Mouse (Mus musculus): ENCODE measurements at regions not wholly inside any gene's neighbourhood (a gene's known extent, or its start where the extent isn't known, plus 50 kb on each side); places are given as distances from the start of the nearest gene placed in this dataset.

- DNase-seq (ENCODE audit: low spot score in 2 of 2): no peak
These were observed 277.2 kb upstream of the Adgrl4 start for GRCm38 (mm10) chr3:151160516-151160915.

- no peak for DNase-seq (ENCODE audit: low spot score in 2 of 2)
These were observed 255.6 kb upstream of the Adgrl4 start for GRCm38 (mm10) chr3:151182132-151182531.

GRCm38 (mm10) chr3:151192092-151192491, 245.6 kb upstream of the Adgrl4 start:
- no peak for DNase-seq (ENCODE audit: low spot score in 2 of 2)

GRCm38 (mm10) chr3:151210978-151211377, 226.7 kb upstream of the Adgrl4 start:
- no peak for DNase-seq (ENCODE audit: low spot score in 2 of 2)

GRCm38 (mm10) chr3:151216764-151217502, 220.8 kb upstream of the Adgrl4 start:
- no peak for DNase-seq (ENCODE audit: low spot score in 2 of 2)

- no peak for DNase-seq (ENCODE audit: low spot score in 2 of 2)
These were observed 215.3 kb upstream of the Adgrl4 start for GRCm38 (mm10) chr3:151222407-151222806.

- no peak for DNase-seq (ENCODE audit: low spot score in 2 of 2)
These were observed 185.2 kb upstream of the Adgrl4 start for GRCm38 (mm10) chr3:151252458-151252857.

- DNase-seq (ENCODE audit: low spot score in 2 of 2): no peak
These were observed 174.9 kb upstream of the Adgrl4 start for GRCm38 (mm10) chr3:151262821-151263220.

GRCm38 (mm10) chr3:151265658-151266057, 172.0 kb upstream of the Adgrl4 start:
- DNase-seq (ENCODE audit: low spot score in 2 of 2): no peak

- DNase-seq (ENCODE audit: low spot score in 2 of 2): no peak
These were observed 168.2 kb upstream of the Adgrl4 start for GRCm38 (mm10) chr3:151269514-151269913.

- no peak for DNase-seq (ENCODE audit: low spot score in 2 of 2)
These were observed 153.9 kb upstream of the Adgrl4 start for GRCm38 (mm10) chr3:151283829-151284228.

- DNase-seq (ENCODE audit: low spot score in 2 of 2): no peak
These were observed 143.6 kb upstream of the Adgrl4 start for GRCm38 (mm10) chr3:151293981-151294605.

- DNase-seq (ENCODE audit: low spot score in 2 of 2): no peak
These were observed 143.1 kb upstream of the Adgrl4 start for GRCm38 (mm10) chr3:151294606-151295005.

- no peak for DNase-seq (ENCODE audit: low spot score in 2 of 2)
These were observed 142.7 kb upstream of the Adgrl4 start for GRCm38 (mm10) chr3:151295027-151295426.

GRCm38 (mm10) chr3:151298325-151298724, 139.4 kb upstream of the Adgrl4 start:
- no peak for DNase-seq (ENCODE audit: low spot score in 2 of 2)

GRCm38 (mm10) chr3:151305402-151305801, 132.3 kb upstream of the Adgrl4 start:
- no peak for DNase-seq (ENCODE audit: low spot score in 2 of 2)

GRCm38 (mm10) chr3:151307975-151308374, 129.7 kb upstream of the Adgrl4 start:
- no peak for DNase-seq (ENCODE audit: low spot score in 2 of 2)

- DNase-seq (ENCODE audit: low spot score in 2 of 2): no peak
These were observed 113.9 kb upstream of the Adgrl4 start for GRCm38 (mm10) chr3:151323835-151324234.

GRCm38 (mm10) chr3:151329801-151330200, 107.9 kb upstream of the Adgrl4 start:
- no peak for DNase-seq (ENCODE audit: low spot score in 2 of 2)

GRCm38 (mm10) chr3:151331906-151332305, 105.8 kb upstream of the Adgrl4 start:
- no peak for DNase-seq (ENCODE audit: low spot score in 2 of 2)

- no peak for DNase-seq (ENCODE audit: low spot score in 2 of 2)
These were observed 105.4 kb upstream of the Adgrl4 start for GRCm38 (mm10) chr3:151332317-151332687.

- no peak for DNase-seq (ENCODE audit: low spot score in 2 of 2)
These were observed 104.8 kb upstream of the Adgrl4 start for GRCm38 (mm10) chr3:151332688-151333452.

- no peak for DNase-seq (ENCODE audit: low spot score in 2 of 2)
These were observed 103.8 kb upstream of the Adgrl4 start for GRCm38 (mm10) chr3:151333867-151334341.

All from frontal cortex, postnatal 10 days (tissue).